Mouse (Mus musculus): Measurements from ENCODE around the gene Gm49395. TPM values are rescaled to one million over a fixed set of nuclear protein-coding genes. Genes with fewer than 3 reads are reported as not detected.

The Gm49395 gene
- polyA plus RNA-seq, 1 experiment from 2014 or later, result 6.3 TPM

DNA sequence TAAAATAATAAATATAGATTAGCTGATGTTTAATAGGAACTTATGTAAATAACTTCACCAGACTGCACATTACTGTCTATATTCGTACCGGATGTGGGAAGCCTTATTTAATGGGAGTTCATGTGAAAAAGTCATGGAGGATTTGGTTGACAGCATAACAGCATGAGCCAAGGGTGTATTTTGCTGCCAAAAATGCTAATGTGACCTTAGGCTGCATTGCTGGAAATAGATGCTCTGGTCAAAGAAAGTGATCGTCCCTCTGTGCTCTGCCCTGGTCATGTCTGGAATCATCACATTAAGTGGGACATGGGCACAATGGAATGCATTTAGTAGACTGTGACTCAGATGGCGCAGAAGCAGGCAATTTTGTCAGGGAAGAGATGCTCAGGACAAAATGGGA, 64.4 kb downstream of the Gm49395 start:
- no peaks in the 10 kb centered on the region for H3K27me3 ChIP-seq
- 78% methylated on average over 4 of the region's 4 CpGs for WGBS
- H3K4me1 ChIP-seq, result no peaks in the 10 kb centered on the region
- H3K4me2 ChIP-seq, result no peak overlapping the region
- no peak overlapping the region for H3K27ac ChIP-seq
- H3K9me3 ChIP-seq, result no peaks in the 10 kb centered on the region
- no peak overlapping the region for H3K4me3 ChIP-seq
- H3K36me3 ChIP-seq, result no peaks in the 10 kb centered on the region
- no peak for ATAC-seq (ENCODE audit: insufficient number of reproducible peaks, low FRiP score, low TSS enrichment, low read depth)
- no peak overlapping the region for H3K9ac ChIP-seq

DNA sequence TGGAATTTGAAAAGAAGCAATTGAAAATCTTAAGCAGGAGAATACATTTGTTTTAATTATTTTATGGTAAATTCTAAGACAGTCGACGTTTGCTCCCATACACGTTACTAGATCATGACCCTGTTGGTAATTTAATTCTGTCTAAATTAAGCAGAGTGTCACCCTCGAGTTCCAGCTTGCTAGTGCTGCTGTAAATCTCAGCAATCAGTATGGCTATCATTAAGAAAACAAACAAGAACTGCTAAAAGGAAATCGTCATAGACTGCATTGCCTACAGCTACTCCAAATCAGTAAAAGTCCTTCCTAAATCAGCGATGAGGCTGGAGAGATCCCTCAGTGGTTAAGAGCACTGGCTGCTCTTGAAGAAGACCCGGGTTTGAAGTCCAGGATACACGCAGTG, 66.3 kb downstream of the Gm49395 start:
- no peak overlapping the region for H3K4me3 ChIP-seq
- no peak overlapping the region for H3K27ac ChIP-seq
- no peaks in the 10 kb centered on the region for H3K27me3 ChIP-seq
- no peaks in the 10 kb centered on the region for H3K4me1 ChIP-seq
- no peaks in the 10 kb centered on the region for H3K9me3 ChIP-seq
- H3K36me3 ChIP-seq, result no peaks in the 10 kb centered on the region
- no peak overlapping the region for H3K4me2 ChIP-seq
- no peak overlapping the region for H3K9ac ChIP-seq
- ATAC-seq (ENCODE audit: insufficient number of reproducible peaks, low FRiP score, low TSS enrichment, low read depth), result no peak
- WGBS, result 53% methylated on average over 8 of the region's 8 CpGs

DNA sequence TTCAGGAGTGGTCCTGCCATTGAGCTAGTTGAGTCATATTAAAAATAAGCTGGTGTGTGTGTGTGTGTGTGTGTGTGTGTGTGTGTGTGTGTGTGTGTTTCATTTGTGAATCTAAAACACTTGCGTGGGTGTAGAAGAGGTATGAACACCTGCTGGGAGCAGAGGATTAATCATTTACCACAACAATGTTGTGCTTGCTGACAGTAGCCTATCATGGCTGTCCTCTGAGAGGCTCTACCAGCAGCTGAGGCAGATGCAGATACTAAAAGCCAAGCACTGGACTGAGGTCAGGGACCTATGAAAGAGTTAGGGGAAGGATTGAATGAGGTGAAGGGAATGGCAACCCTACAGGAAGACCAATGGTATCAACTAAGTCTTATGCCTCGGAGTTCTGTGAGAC, 68.6 kb downstream of the Gm49395 start:
- Histone ChIP-seq H3K9ac (no peak overlapping the region), H3K4me1 (no peaks in the 10 kb centered on the region), H3K4me3 (no peak overlapping the region), H3K4me2 (no peak overlapping the region), H3K27ac (no peak overlapping the region), H3K27me3 (no peaks in the 10 kb centered on the region), H3K36me3 (no peaks in the 10 kb centered on the region), H3K9me3 (no peaks in the 10 kb centered on the region)
- ATAC-seq (ENCODE audit: insufficient number of reproducible peaks, low FRiP score, low TSS enrichment, low read depth), result no peak
- 83% methylated on average over 2 of the region's 2 CpGs for WGBS

DNA sequence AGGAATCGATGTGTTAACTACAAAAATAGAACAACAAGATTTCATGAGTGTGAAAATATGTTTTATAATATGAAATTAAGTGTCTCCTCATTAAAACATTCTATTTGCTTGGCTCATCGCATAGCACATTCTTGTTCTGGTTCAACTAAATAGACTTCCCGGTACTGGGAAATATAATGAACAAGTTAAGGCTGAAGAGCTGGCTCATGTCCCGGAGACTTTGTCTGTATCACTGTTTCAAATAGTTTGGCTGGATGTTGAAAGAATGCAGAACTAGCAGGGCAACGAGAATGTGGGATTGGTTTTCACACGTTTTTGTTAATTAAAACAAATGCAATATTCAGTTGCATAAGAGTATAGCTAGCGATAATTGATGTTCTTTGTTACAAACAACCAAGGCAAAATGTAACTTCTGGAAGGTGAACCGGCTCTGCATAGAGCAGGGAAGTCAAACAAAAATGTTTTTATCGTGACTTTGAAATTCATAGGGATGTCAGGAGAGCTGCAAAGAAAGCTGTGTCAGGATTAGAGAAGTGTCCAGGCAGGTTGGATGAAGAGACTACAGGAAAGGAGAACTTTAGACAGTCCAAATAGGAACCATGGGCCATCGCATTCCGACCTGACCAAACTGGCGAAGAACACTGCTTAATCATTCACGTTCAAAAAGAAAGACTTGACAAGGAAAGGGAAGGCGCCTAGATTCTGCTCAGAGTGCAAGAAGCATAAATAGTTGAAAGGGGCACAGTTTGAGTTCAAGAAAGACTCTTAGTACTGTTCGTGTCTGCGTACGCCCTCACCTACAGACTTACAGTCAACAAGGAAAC, 70.3 kb downstream of the Gm49395 start:
- 64% methylated on average over 17 of the region's 17 CpGs for WGBS
- H3K27me3 ChIP-seq, result no peaks in the 10 kb centered on the region
- H3K4me2 ChIP-seq, result no peak overlapping the region
- H3K9me3 ChIP-seq, result no peaks in the 10 kb centered on the region
- H3K4me3 ChIP-seq, result no peak overlapping the region
- ATAC-seq (ENCODE audit: insufficient number of reproducible peaks, low FRiP score, low TSS enrichment, low read depth), result no peak
- no peaks in the 10 kb centered on the region for H3K4me1 ChIP-seq
- no peak overlapping the region for H3K9ac ChIP-seq
- H3K27ac ChIP-seq, result no peak overlapping the region
- no peaks in the 10 kb centered on the region for H3K36me3 ChIP-seq

DNA sequence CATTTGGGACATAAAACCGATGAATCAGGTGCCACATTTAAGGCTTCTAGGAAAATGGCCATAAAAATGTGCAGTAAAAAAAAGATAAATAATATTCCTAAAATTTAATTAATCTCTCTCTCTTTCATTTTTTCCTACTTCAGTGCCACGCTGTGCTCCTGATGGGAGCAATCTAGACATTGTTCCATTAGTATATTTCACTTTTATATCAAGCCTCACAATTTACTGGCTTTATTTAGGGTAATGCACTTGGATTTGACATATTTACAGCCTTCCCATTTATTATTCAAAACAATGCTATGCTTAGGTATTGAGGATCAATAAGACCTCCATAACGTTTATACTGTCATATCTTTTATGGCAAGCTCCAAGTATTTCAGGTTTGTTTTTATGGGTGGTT, 76.3 kb downstream of the Gm49395 start:
- Histone ChIP-seq H3K36me3 (no peaks in the 10 kb centered on the region), H3K4me2 (no peak overlapping the region), H3K27ac (no peak overlapping the region), H3K9ac (no peak overlapping the region), H3K4me1 (no peaks in the 10 kb centered on the region), H3K27me3 (no peaks in the 10 kb centered on the region), H3K9me3 (no peaks in the 10 kb centered on the region), H3K4me3 (no peak overlapping the region)
- WGBS, result 39% methylated on average over 3 of the region's 3 CpGs
- no peak for ATAC-seq (ENCODE audit: insufficient number of reproducible peaks, low FRiP score, low TSS enrichment, low read depth)

DNA sequence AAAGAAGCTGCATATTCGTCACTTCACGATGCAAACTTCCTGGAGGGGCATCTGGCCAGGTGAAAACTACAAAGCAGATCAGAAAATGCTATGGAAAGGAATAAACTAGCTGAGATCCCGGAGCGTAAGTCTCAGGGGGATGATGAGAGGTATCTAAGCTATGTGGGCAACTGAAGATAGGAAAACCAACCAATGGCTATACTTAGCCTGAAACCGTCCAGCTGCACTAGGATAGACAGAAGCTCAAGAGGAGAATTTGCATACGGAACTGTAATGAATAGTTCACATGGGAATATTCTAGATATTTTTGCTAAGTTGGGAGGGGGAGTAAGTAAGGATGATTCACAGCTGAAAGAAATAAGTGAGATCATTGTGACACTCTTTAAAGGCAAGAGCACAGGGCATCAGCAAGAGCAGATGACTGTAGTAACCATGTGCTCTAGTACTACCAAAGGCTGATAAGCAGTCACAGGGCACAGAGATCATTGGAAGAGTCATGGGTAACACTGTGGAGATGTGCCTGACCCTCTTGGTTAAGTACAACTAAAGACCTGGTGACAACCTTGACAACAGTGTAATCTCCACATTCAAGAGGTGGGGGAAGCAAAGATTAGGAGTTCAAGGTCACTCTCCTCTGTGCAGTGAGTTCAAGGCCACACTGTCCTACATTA, 79.5 kb downstream of the Gm49395 start:
- Histone ChIP-seq H3K4me3 (no peak overlapping the region), H3K9me3 (no peaks in the 10 kb centered on the region), H3K4me1 (no peaks in the 10 kb centered on the region), H3K4me2 (no peak overlapping the region), H3K36me3 (no peaks in the 10 kb centered on the region), H3K27ac (no peak overlapping the region), H3K27me3 (no peaks in the 10 kb centered on the region), H3K9ac (no peak overlapping the region)
- no peak for ATAC-seq (ENCODE audit: insufficient number of reproducible peaks, low FRiP score, low TSS enrichment, low read depth)
- WGBS, result 84% methylated on average over 6 of the region's 6 CpGs

DNA sequence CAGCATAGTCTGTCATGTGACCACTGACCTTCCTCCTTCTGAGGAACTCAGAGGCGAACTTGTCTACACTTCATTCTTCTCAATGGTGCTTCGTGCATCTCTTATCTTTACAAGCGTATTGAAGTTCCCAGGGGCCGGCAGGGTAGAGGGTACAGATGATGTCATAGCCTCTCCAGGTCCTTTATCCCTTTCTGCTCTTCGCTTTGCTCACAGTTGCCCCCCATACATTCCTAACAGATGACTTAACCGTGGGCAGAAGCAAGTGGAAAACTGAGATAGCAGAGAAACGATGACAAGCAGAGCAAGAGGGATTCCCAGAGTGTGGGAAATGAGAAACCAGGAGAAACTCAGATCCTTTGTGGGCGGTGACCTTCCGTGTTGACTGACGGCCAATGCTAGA, 80.3 kb downstream of the Gm49395 start:
- 73% methylated on average over 10 of the region's 10 CpGs for WGBS
- Histone ChIP-seq H3K4me1 (no peaks in the 10 kb centered on the region), H3K36me3 (no peaks in the 10 kb centered on the region), H3K9ac (no peak overlapping the region), H3K27ac (no peak overlapping the region), H3K9me3 (no peaks in the 10 kb centered on the region), H3K27me3 (no peaks in the 10 kb centered on the region), H3K4me3 (no peak overlapping the region), H3K4me2 (no peak overlapping the region)
- ATAC-seq (ENCODE audit: insufficient number of reproducible peaks, low FRiP score, low TSS enrichment, low read depth), result no peak

DNA sequence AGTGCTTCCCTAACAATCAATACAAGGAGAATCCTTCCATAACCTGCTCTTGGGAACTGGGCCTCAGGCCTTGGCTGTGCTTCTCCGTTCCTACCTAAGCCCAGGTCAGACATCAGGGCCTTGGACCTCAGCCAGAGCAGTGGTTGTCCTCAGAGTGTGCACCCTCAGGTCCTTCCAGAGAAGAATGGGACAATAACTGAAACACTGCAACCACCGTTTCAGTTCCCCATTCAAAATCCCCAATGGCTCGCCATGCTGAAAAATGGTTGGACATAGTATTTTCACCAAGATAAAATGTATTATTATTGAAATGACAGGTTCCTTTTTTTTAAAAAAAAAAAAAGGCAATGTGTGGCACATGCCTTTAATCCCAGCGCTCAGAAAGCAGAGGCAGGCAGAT, 81.0 kb downstream of the Gm49395 start:
- Histone ChIP-seq H3K9me3 (no peaks in the 10 kb centered on the region), H3K27me3 (no peaks in the 10 kb centered on the region), H3K27ac (no peak overlapping the region), H3K4me3 (no peak overlapping the region), H3K4me1 (no peaks in the 10 kb centered on the region), H3K36me3 (no peaks in the 10 kb centered on the region), H3K4me2 (no peak overlapping the region), H3K9ac (no peak overlapping the region)
- ATAC-seq (ENCODE audit: insufficient number of reproducible peaks, low FRiP score, low TSS enrichment, low read depth), result no peak
- WGBS, result 87% methylated on average over 4 of the region's 4 CpGs

DNA sequence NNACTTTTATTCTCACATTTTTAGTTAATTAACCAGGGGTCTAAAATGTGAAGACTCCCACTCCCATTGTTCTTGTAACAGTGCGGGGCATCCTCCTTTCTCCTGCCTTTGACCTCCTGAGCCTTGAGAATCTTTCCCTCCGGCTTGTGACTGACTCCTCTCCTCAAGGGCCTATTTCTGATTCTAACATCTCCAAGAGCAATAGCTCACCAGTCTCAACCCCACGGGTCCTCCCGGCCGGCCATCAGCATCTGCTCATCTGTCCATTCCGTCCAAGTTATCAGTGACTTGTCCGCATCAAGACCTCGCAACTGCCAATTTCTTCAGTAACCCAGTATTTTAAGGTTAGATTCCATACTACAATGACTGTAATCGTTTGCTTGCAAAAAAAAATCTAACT, 84.2 kb downstream of the Gm49395 start:
- H3K36me3 ChIP-seq, result no peaks in the 10 kb centered on the region
- H3K27me3 ChIP-seq, result no peaks in the 10 kb centered on the region
- H3K27ac ChIP-seq, result no peak overlapping the region
- H3K9me3 ChIP-seq, result no peaks in the 10 kb centered on the region
- H3K4me1 ChIP-seq, result no peaks in the 10 kb centered on the region
- H3K4me3 ChIP-seq, result no peak overlapping the region
- H3K4me2 ChIP-seq, result no peak overlapping the region
- no peak overlapping the region for H3K9ac ChIP-seq
- WGBS, result 90% methylated on average over 9 of the region's 9 CpGs
- ATAC-seq (ENCODE audit: insufficient number of reproducible peaks, low FRiP score, low TSS enrichment, low read depth), result no peak

DNA sequence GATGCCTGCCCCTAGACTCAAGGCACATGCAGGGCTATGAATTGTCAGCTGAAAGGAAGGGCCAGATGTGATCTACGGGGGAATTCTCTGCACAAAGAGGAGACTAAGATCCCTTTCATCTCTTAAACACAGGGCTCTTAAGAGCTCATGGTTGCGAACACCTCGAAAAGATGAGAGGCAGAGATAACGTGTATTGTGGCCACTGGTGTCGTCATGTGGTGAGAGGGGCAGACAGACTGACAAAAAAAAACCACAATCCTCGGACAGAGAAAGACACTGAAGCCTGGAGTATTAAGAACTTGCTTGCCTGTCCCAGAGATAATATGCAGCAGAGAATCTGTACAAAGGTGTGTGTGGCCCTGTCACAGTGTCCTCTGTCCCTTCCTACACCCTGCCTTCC, 90.2 kb downstream of the Gm49395 start:
- Histone ChIP-seq H3K36me3 (no peaks in the 10 kb centered on the region; the same call in 1 of the 2 replicates), H3K4me3 (no peak overlapping the region), H3K4me2 (no peak overlapping the region), H3K27ac (no peak overlapping the region), H3K4me1 (no peaks in the 10 kb centered on the region), H3K27me3 (no peaks in the 10 kb centered on the region), H3K9ac (no peak overlapping the region), H3K9me3 (no peaks in the 10 kb centered on the region)
- 48% methylated on average over 6 of the region's 6 CpGs for WGBS
- no peak for ATAC-seq (ENCODE audit: insufficient number of reproducible peaks, low FRiP score, low TSS enrichment, low read depth)

DNA sequence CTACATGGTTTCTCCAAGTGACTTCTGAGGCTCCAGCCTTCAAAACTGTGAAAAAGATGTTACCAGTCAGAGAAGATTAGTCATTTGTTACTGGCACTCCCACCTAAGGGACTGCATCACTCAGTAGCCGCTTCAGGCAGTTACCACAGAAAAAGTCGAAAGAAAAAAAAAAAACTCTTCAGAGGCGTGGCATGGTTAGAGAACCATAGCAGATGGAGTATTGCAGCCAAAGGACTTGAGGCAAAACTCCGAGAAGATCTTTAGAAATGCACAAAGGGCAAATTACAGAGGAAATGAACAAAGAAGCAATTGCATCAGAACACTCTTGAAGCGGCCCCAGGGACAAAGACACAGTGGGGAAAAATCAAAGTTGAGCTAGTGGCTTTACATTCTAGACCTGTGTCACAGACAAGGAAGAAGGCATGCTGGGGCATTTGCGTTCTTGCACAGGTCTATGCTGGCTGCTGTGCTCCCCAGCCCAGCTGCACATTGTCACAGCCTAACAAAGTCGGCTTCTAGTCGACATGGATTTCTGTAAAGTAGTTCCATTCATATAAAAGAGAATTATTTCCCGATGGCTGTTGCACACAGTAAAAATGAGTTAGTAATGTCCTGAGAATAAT, 95.4 kb downstream of the Gm49395 start:
- H3K9ac ChIP-seq, result no peak overlapping the region

DNA sequence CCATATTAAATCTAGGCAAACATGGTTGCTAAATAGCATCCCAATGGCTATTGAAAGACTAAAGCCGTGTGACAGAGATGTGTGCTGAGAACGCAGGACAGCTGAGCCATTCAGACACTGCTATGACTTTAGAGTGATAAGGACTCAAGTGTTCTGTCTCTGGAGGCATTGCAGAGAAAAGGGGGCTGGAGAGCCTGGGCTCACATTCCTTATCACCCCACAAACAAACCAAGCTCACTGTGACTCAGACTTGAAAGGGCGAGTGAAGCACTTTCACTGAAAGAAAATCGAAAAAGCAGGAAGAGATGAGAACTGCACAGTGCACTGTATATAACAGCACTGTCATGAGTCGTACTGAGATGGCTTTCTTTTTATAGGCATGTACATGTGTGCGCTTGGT, 96.4 kb downstream of the Gm49395 start:
- Histone ChIP-seq H3K9ac (no peak overlapping the region), H3K4me2 (no peak overlapping the region), H3K9me3 (no peaks in the 10 kb centered on the region), H3K36me3 (no peaks in the 10 kb centered on the region; the same call in 1 of the 2 replicates), H3K27ac (no peak overlapping the region), H3K27me3 (no peaks in the 10 kb centered on the region), H3K4me1 (no peaks in the 10 kb centered on the region), H3K4me3 (no peak overlapping the region)
- WGBS, result 76% methylated on average over 6 of the region's 6 CpGs
- ATAC-seq (ENCODE audit: insufficient number of reproducible peaks, low FRiP score, low TSS enrichment, low read depth), result no peak

More for the DNA sequence above, 95.4 kb downstream of the Gm49395 start:
- H3K27me3 ChIP-seq, result no peaks in the 10 kb centered on the region
- H3K9me3 ChIP-seq, result no peaks in the 10 kb centered on the region
- H3K4me3 ChIP-seq, result no peak overlapping the region
- no peaks in the 10 kb centered on the region; the same call in 1 of the 2 replicates for H3K36me3 ChIP-seq
- no peak overlapping the region for H3K27ac ChIP-seq
- no peak overlapping the region for H3K4me2 ChIP-seq
- 46% methylated on average over 9 of the region's 9 CpGs for WGBS
- no peaks in the 10 kb centered on the region for H3K4me1 ChIP-seq
- ATAC-seq (ENCODE audit: insufficient number of reproducible peaks, low FRiP score, low TSS enrichment, low read depth), result no peak

Data from limb, embryonic 15.5 days (tissue).